ENCODE assay signal across 8 mouse cellular contexts in the genomic region with DNA sequence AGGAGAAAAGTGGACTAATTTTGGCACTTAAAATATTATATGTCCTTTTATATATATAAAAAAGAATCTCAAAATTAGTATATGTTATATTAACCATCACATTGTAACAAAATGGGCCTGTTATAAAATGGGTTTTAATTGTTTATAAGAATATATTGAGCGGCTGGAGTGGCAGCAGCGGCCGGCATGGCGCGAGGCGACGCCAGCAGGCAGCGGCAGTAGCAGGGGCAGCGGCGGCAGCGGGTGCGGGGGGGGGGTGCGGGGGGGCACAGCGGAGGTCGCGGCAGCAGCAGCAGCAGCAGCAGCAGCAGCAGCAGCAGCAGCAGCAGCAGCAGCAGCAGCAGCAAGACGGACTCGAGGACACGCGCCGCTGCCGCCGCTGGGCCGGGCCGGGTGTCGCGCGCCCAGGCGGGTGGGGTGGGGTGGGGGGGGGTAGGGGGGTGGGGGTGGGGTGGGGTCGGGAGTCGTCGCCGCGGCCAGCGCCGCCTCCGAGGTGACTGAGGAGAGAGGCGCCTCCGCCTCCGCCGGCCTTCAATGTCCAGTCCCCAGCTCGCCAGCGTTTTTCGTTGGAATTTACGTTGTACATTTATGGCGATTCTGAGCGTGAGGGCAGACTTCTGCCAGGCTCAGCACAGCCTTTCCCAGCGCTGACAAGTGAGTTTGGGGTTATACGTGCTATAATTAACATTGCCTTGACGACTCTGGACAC. TPM values are rescaled to one million over a fixed set of nuclear protein-coding genes. Genes with fewer than 3 reads are reported as not detected.
DNase-seq lines count a peak whose midpoint lies in the region; ATAC-seq and TF ChIP-seq lines count a peak whose summit lies in the region.

No protein-coding gene starts in this region.

- no peaks in the 10 kb centered on the region for H3K4me1 ChIP-seq in spleen, adult 2 months (ENCODE audit: control insufficient read depth, insufficient read depth, insufficient read length)
- no peaks in the 10 kb centered on the region for H3K4me1 ChIP-seq in hindbrain, embryonic 16.5 days (ENCODE audit: control insufficient read depth, insufficient read depth, low read depth, low read length)
- no peaks in the 10 kb centered on the region for H3K4me1 ChIP-seq in midbrain, embryonic 11.5 days (ENCODE audit: control insufficient read depth, insufficient read depth, low read length)

- 1% methylated on average over 29 of the region's 50 CpGs for WGBS in spleen, adult 2 months
- WGBS in hindbrain, embryonic 16.5 days, result 2% methylated on average over 31 of the region's 50 CpGs
- under 1% methylated on average over 25 of the region's 50 CpGs for WGBS in midbrain, embryonic 11.5 days

- peaks cover 2% of the 10 kb centered on the region; the same call in 1 of the 2 replicates for H3K27me3 ChIP-seq in spleen, adult 2 months (ENCODE audit: control insufficient read depth, insufficient read depth, low read length)
- no peaks in the 10 kb centered on the region for H3K27me3 ChIP-seq in hindbrain, embryonic 16.5 days (replicated peaks; ENCODE audit: control insufficient read depth, insufficient read depth, low read length)
- H3K27me3 ChIP-seq in midbrain, embryonic 11.5 days (ENCODE audit: control insufficient read depth, insufficient read depth, low read length), result no peaks in the 10 kb centered on the region

- H3K9ac ChIP-seq in hindbrain, embryonic 16.5 days (ENCODE audit: low read depth, low read length), result peak overlapping the region; percentile 70
- peak overlapping the region; percentile 51; the same call in 1 of the 2 replicates for H3K9ac ChIP-seq in midbrain, embryonic 11.5 days (ENCODE audit: low read length)

- H3K27ac ChIP-seq in spleen, adult 2 months (ENCODE audit: insufficient read depth, low read length), result no peak overlapping the region
- H3K27ac ChIP-seq in hindbrain, embryonic 16.5 days (ENCODE audit: low read depth, low read length), result peak overlapping the region; percentile 23; the same call in 1 of the 2 replicates
- H3K27ac ChIP-seq in midbrain, embryonic 11.5 days (ENCODE audit: low read depth, low read length), result no peak overlapping the region

- 0 out of 2 replicates have a peak overlapping the region, but pooled peaks have one; percentile 1 for H3K4me3 ChIP-seq in spleen, adult 2 months (ENCODE audit: extremely low read depth, insufficient read depth, insufficient read length)
- peak overlapping the region; percentile 56 for H3K4me3 ChIP-seq in hindbrain, embryonic 16.5 days (ENCODE audit: low read length)
- H3K4me3 ChIP-seq in midbrain, embryonic 11.5 days (ENCODE audit: low read depth, low read length), result peak overlapping the region; percentile 42

- no peak for TF ChIP-seq POLR2A in spleen, adult 2 months (IDR thresholded peaks at IDR 0.05; ENCODE audit: low read depth, low read length)

- TF ChIP-seq CTCF in spleen, adult 2 months (IDR thresholded peaks at IDR 0.05; ENCODE audit: extremely low read depth, insufficient read depth, insufficient read length, insufficient replicate concordance), result no peak

- no peaks in the 10 kb centered on the region for H3K36me3 ChIP-seq in spleen, adult 2 months (ENCODE audit: control insufficient read depth, insufficient read depth, low read length)
- H3K36me3 ChIP-seq in hindbrain, embryonic 16.5 days (ENCODE audit: control insufficient read depth, insufficient read depth, low read length), result no peaks in the 10 kb centered on the region
- H3K36me3 ChIP-seq in midbrain, embryonic 11.5 days (ENCODE audit: control insufficient read depth, insufficient read depth, low read length), result no peaks in the 10 kb centered on the region

- H3K4me2 ChIP-seq in hindbrain, embryonic 16.5 days (ENCODE audit: low read length), result peak overlapping the region; percentile 78
- H3K4me2 ChIP-seq in midbrain, embryonic 11.5 days, result peak overlapping the region; percentile 38

- no peaks in the 10 kb centered on the region for H3K9me3 ChIP-seq in hindbrain, embryonic 16.5 days (ENCODE audit: control insufficient read depth, low read length)
- H3K9me3 ChIP-seq in midbrain, embryonic 11.5 days (ENCODE audit: control insufficient read depth, low read length), result no peaks in the 10 kb centered on the region

- DNase-seq in adrenal gland, adult 2 months, result peak; percentile 25
- DNase-seq in adrenal gland, adult 8-10 months, result no peak
- DNase-seq in spleen, adult 2 months (ENCODE audit: low read depth in 1 of 2, low spot score in 2 of 2), result no peak
- no peak for DNase-seq in spleen, adult 18-20 months
- DNase-seq in midbrain, embryonic 11.5 days (ENCODE audit: low spot score, missing footprints), result peak; percentile 91
- no peak for DNase-seq in layer of hippocampus, postnatal 14 days (ENCODE audit: low spot score in 2 of 2)
- no peak for DNase-seq in ovary, postnatal 10 days (ENCODE audit: low spot score)

- ATAC-seq in hindbrain, embryonic 16.5 days, result peak; percentile 90
- ATAC-seq in midbrain, embryonic 11.5 days (ENCODE audit: low FRiP score), result peak; percentile 92

RNA-seq across cellular contexts. Expression of a gene that starts 26.9 kb away (rescaled TPM):
- total RNA-seq in adrenal gland, adult 2 months (2021), result not detected
- polyA plus RNA-seq in adrenal gland, adult 2 months (2012; rRNA removed), result not detected in 2 replicates
- total RNA-seq in adrenal gland, adult 8-10 months (2022), result under 1 TPM in 2 of 4 experiments, not detected in 2; 0.35 to 0.68 TPM
- polyA plus RNA-seq in spleen, adult 2 months (2012; rRNA removed), result not detected in 2 replicates
- not detected in 2 replicates for polyA plus RNA-seq in hindbrain, embryonic 16.5 days (2015; fragmentation: Nextera tagmentation; extraction: Ambion mirVana)
- polyA plus RNA-seq in midbrain, embryonic 11.5 days (2014; fragmentation: Nextera tagmentation; extraction: Ambion mirVana), result not detected in 2 replicates
- total RNA-seq in layer of hippocampus, postnatal 14 days (2021), result under 1 TPM in 1 of 2 experiments, not detected in 1; 0.23 TPM

Comparison
In these comparisons a context has a peak if more than half of its experiments do, and no peak if none do; other contexts are left out.
1. DNase-seq: peak in adrenal gland, adult 2 months (single experiment) and midbrain, embryonic 11.5 days (single experiment); none in adrenal gland, adult 8-10 months (single experiment), spleen, adult 2 months (0 of 2), spleen, adult 18-20 months (0 of 2), layer of hippocampus, postnatal 14 days (0 of 2) and ovary, postnatal 10 days (single experiment).
2. H3K4me3 ChIP-seq: peak in every context shown above with its lines; median percentile 56 in hindbrain, embryonic 16.5 days; 42 in midbrain, embryonic 11.5 days; 1 in spleen, adult 2 months.